Mouse (Mus musculus) spleen, adult 12 weeks (tissue): ENCODE measurements around the gene Slc9a8.

ENCODE experiments used
- DNase-seq: peaks from one replicate; pipeline ENCODE4 v3.0.0; 2022; ENCODE audit warnings: low spot score

Slc9a8 gene

DNA sequence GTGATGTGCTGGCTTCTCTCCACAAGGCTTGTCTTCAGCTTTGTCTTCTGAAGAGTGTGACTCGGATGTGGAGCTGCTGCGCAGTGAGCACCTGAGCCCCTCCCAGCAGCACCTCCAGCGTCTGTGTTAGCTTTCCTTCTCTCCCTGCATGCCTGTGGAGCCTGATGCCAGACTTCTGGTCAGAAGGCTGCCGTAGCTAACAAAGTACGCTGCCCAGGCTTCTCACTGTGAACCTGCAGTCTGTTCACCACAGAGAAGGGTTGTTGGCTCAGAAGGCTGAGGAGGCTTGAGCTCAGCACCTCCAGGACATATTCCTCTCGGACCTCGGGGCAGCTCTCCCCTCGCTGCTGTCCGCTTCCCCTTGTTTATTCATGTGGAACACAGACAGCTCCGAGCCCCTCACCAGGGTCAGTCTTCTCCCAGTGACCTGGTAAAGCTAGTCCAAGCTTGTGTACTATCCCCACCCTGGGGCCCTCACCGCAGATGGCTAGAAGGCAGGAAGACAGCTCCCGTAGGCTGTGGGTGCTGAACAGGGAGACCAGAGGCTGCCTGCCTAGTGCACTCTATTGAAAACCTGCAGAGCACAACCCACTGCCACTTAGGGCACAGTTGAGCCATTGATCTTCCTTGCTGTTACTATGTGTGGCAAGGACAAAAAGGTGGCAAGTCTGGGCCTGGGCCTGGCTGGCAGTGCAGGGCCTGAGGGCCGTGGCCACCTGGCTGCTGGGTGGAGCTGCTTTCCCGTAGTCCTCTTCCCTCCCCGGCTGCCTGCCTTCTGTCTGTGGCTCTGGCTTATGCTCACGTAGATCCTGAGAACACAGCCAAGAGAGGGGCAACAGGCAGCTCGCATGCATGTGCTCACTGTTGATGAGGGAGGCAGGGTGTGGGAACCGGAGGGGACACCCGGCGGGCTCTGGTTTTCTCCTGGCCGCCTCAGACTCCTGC lies 28.1 kb downstream of the Slc9a8 start:
- DNase-seq, result no peak

- DNase-seq, result no peak
These were observed 29.1 kb downstream of the Slc9a8 start for GRCm38 (mm10) chr2:167450647-167451046.

- DNase-seq, result no peak
These were observed 32.3 kb downstream of the Slc9a8 start for GRCm38 (mm10) chr2:167453814-167454213.

DNA sequence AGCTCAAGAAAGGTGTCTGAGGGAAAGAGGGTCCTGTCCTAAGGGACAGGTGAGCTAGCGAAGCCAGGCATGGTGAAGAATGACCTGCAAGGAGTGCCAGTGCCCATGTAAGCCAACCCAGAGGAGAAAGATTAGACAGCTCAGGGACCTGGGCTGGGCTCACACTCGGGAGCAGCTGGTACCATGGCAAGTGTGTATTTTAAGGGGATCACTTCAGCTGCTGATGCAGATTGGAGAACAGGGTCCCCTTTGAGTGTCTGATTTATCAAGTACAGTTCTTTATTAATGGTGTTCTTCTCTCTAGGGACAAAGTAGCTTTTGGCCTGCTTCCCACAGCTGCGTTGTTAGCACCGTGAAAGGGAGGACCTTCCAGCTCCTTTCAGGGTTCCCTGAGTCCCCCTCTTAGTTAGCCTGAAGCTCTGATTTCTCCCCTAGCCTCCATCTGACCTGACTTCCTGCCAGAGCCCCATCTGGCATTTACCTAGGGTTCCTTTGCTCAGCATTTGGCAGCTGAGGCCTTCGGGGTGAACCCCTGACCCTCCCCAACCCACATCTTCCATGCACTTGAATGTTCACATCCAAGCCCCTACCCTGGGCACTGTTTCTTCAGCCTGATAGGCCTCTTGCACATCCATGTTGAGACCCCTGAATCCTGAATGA lies 35.0 kb downstream of the Slc9a8 start:
- DNase-seq, result no peak

DNA sequence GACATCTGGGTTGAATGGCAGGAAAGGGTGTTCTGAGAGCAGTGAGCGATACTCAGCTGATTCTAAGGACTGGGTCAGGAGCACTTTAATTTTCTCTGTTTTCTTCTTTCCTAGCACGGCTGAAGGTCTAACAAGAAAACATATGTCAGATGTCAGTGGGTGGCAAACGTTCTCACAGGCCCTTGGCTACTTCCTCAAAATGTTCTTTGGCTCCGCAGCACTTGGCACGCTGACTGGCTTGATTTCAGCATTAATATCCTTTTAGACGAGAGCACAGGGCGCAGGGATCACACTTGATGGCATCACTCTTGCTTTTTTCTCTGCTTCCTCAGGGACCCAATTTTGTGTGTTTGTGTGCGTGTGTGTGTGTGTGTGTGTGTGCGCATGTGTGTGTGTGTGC lies 35.7 kb downstream of the Slc9a8 start:
- no peak for DNase-seq

DNA sequence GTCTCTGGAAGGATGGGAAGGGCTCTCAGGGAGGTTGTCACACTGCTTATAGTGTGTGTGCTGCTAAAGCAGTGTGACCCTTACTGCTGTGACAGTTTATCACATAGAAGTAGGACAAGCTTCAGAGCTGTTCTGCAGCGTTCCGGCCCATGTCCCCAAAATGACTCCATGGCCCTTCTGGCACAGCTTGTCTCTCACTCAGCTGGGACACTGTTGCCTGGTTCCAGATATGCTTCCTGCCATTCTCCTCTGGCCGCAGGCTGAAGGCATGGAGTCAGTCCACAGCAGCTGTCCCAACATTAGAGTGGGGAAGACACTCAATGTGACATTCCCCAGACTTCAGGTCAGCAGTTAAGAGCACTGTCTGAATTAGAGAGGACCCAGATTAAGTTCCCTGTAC lies 37.0 kb downstream of the Slc9a8 start:
- DNase-seq, result no peak

DNA sequence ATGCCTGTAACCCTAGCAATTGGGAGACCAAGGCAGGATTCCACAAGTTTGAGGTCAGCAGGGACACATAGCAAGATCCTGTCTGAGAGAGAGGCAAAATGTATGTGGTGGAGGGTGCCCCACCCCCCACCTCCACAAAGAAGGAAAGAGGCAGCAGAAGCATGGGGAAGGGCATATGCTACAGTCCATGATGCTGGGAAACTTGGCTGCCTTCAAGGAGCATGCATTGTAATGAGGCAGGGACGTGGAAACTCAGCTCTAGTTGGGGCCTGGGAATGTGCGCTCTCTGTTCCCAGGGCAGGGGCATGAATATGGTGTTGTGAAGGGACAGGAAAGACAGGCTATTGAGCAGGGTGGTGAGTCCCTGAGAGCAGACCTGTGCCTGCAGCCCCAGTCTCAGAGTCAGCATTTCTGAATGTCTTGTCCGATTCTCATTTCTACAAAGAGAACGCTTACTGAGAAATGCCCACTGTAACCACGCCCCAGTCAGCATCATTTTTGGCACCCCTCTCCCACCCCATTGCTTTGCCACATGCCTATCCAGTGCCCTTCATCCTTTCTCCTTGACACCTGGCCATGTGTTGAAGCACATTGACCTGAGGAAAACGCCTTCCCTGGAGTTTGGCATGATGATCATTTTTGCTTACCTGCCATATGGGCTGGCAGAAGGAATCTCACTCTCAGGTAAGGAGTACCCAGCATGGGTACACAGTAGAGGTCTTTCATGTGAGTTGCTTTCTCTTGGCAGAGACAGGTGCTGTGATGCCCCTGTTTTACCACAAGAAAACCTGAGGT lies 37.8 kb downstream of the Slc9a8 start:
- no peak for DNase-seq

GRCm38 (mm10) chr2:167462954-167463353 lies 41.4 kb downstream of the Slc9a8 start:
- peak; percentile 41 for DNase-seq

DNA sequence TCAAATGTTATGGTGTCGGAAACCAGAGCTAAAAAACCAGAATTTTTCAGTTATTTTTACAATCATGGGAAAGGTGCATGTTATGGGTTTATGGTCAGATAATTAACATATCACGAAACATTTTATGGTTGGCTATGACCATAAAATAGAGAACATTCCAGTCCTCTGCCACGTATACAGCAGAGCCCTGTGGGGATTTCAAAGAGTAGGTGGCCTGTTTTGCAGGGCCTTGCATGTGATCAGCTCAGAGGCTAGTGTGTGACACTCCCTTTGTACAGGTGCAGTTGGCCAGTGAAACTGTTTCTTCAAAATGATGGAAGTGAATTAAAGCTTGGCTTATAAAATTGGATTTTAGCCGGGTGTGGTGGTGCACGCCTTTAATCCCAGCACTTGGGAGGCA lies 42.3 kb downstream of the Slc9a8 start:
- DNase-seq, result no peak

DNA sequence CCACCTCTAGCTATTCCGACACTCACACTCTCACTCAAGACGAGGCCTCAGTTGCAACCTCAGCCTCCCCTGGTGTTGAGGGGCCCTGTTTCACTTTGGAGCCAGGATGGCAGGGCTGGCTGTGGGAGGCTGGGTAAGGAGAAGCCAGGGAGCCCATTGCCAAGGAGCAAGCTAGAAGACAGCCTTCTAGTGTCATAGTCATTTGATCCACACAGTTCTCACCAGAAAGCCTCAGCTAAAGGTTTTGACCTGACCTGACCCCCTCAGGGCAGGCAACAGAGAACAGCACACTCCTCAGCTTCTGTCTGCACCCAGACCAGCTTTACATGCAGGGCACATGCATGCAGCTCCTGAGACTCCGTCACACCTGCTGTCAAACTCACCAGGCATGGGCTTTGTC lies 44.4 kb downstream of the Slc9a8 start:
- no peak for DNase-seq

GRCm38 (mm10) chr2:167467214-167467613 lies 45.7 kb downstream of the Slc9a8 start:
- no peak for DNase-seq

DNA sequence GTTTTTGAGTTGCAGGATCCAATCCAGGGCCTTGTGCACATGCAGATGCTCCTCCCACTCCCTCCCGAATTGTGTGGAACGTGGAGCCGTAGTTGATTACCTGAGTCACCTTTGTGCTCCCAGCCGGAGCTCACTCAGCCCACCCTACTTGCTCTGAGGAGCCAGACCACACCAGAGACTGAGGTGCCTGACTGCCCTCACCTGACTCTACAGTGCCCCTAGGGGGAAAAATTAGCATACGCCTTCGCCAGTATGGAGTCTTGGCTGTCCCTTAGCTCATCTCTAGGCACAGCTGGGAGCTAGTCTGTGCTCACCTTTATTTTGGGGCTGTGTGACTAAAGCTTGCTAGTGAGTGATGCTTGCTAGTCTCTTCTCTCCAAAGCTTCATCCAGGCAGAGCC lies 46.9 kb downstream of the Slc9a8 start:
- no peak for DNase-seq

DNA sequence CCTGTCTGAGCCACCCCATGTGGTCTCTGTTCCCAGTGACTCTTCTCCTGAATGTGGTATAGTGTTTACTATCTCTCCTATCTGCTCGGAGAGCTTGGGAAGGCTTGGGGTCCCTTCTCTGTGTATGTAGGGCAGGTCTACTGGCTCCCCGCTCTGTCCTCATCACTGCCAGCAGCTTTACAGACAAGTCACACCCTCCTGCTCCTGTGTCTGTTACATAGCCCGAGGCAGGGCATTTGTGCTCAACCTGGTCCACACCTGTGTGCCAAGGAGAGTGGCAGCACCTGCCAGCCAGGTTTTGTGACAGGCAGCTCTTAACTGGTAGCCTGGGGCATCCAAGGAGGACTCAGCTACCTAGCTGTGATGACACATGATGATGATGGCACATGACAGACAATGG lies 49.1 kb downstream of the Slc9a8 start:
- DNase-seq, result no peak

- no peak for DNase-seq
These were observed 50.1 kb downstream of the Slc9a8 start for GRCm38 (mm10) chr2:167471585-167471984.

DNA sequence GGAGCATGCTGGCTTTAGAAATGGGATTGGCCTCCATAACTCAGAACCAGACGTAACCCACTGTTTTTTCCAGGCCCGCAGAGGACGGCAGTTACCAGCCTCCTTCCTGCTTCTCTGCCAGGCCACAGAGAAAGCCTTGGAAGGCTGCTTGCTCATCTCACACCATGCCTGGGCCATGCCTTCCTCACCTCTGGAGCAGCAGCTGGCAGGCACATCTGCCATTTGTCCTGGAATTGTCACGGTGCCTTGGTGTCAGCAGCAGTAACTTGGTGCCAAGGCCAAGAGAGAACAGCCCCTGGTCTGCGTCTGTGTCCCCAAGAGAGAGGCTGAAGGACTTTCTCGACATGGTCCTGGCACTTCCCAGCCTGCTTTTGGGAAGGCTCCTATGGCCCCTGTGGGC lies 52.7 kb downstream of the Slc9a8 start:
- no peak for DNase-seq

DNA sequence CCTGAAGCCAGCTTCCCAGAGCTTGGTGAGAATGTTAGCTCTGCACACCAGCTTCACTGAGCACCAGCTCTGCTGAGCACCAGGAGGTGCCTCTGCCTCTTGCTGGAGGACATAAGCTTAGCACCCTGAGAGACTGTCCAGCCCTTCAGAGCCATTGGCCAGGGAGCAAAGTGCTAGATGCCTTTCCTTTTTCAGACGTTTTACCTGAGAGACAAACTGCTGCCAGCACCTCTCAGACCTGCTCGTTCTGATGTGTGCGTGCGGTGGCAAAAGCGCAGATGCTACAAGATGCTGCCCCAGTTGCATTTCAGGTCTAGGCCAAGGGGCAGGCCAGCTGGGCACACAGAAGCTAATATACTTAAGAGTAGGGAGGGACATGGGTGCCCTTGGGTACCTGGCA lies 54.1 kb downstream of the Slc9a8 start:
- no peak for DNase-seq

- no peak for DNase-seq
These were observed 54.7 kb downstream of the Slc9a8 start for GRCm38 (mm10) chr2:167476200-167476688.

DNA sequence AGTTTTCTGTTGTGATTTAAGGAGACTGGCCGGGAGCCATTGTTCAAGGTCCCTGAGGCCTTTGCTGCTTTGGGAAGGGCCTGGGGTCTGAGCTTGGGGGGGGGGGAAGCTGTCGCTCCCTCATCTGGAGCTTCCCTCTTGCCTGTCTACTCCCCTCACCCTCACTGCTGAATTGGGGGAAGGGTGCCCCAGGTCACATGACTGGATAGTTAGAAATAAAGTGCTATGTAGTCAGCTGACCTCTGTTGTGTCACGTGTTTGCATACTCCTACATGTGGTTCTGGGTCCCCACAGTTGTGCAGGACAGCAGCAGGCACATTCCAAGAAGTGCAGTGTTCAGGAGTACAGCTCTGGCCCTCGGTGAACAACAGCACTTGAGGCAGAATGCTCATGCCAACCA lies 55.2 kb downstream of the Slc9a8 start:
- no peak for DNase-seq

DNA sequence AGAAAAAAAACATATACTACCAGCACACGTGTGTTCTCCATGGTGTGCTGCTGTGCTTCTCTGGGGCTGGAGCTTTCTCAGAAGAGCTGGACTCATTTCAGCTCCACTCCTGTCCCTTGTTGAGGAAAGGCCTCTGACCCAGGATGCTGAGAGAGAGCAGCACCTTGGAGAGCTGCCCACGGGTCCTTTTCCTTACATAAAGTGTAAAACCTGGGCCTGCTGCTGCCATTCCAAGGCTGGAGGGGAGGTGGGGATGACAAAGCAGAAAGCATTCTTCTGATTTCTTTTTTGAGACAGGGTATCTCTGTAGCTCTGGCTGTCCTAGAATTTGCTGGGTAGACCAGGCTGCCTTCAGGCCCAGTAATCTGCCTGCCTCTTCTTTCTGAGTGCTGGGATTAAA lies 56.6 kb downstream of the Slc9a8 start:
- DNase-seq, result no peak

GRCm38 (mm10) chr2:167479501-167479900 lies 58.0 kb downstream of the Slc9a8 start:
- no peak for DNase-seq

- no peak for DNase-seq
These were observed 61.2 kb downstream of the Slc9a8 start for GRCm38 (mm10) chr2:167482681-167483080.

DNA sequence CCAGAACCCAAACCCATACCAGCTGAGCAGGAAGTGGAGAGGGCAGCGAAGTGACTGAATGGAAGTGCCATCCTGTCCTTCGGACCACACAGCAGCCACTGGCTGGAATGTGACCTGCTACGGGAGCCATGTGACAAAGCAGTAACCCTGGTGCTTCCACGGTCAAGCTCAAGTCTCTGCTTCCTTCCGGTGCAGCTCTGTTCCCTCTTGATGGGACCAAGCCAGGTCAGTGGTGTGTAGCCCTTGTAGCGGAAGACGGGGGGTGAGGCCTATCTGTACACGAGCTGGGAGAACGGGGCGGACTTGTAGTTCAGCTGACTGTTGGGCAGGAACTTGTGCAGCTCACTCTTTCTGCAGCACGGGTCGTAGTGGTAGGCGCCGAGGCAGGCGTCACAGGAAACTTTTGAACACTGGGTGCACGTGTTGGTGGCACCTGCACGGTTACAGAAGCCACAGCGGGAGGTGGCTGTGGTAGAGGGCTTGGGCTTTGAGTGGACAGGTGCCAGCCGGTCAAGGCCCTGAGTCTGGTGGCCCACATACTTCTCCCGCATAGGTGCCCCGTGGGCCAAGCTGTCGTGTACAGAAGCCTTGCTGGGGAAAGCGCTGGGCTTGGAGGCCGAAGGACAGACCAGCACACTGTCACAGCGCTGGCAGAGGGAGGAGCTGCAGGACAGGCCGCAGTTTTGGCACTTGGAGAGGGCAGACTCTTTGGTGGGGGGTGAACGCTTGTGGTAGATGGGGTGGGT lies 61.7 kb downstream of the Slc9a8 start:
- DNase-seq, result no peak
